Mouse (Mus musculus) lung, postnatal 14 days (tissue): ENCODE results near the gene Henmt1.

ENCODE experiments used
- DNase-seq: peaks from one replicate; pipeline ENCODE4 v3.0.0; 2021

Gene Henmt1

GRCm38 (mm10) chr3:108940996-108941395 is 1.3 kb downstream of the Henmt1 start:
- DNase-seq = no peak

- DNase-seq = no peak
These were observed 18.3 kb downstream of the Henmt1 start for GRCm38 (mm10) chr3:108957976-108958375.

- DNase-seq = peak; percentile 5
These were observed 20.1 kb downstream of the Henmt1 start for GRCm38 (mm10) chr3:108959680-108960295.

GRCm38 (mm10) chr3:108961226-108961625 is 21.6 kb downstream of the Henmt1 start:
- DNase-seq = peak; percentile 20

GRCm38 (mm10) chr3:108961655-108962054 is 22.0 kb downstream of the Henmt1 start:
- no peak for DNase-seq

- no peak for DNase-seq
These were observed 23.6 kb downstream of the Henmt1 start for GRCm38 (mm10) chr3:108963278-108963677.

- DNase-seq = no peak
These were observed 24.1 kb downstream of the Henmt1 start for GRCm38 (mm10) chr3:108963776-108964175.

- peak; percentile 11 for DNase-seq
These were observed 24.8 kb downstream of the Henmt1 start for GRCm38 (mm10) chr3:108964361-108965044.

GRCm38 (mm10) chr3:108966051-108966450 is 26.4 kb downstream of the Henmt1 start:
- DNase-seq = no peak

GRCm38 (mm10) chr3:108973980-108974660 is 34.4 kb downstream of the Henmt1 start:
- no peak for DNase-seq

- no peak for DNase-seq
These were observed 35.3 kb downstream of the Henmt1 start for GRCm38 (mm10) chr3:108974920-108975485.

- peak; percentile 35 for DNase-seq
These were observed 37.8 kb downstream of the Henmt1 start for GRCm38 (mm10) chr3:108977340-108978030.

- no peak for DNase-seq
These were observed 42.3 kb downstream of the Henmt1 start for GRCm38 (mm10) chr3:108981946-108982345.

- no peak for DNase-seq
These were observed 44.3 kb downstream of the Henmt1 start for GRCm38 (mm10) chr3:108983989-108984388.

- DNase-seq = no peak
These were observed 46.9 kb downstream of the Henmt1 start for GRCm38 (mm10) chr3:108986534-108986933.

- no peak for DNase-seq
These were observed 47.5 kb downstream of the Henmt1 start for GRCm38 (mm10) chr3:108987009-108987659.

- peak; percentile 18 for DNase-seq
These were observed 50.4 kb downstream of the Henmt1 start for GRCm38 (mm10) chr3:108989971-108990548.

GRCm38 (mm10) chr3:108994477-108994876 is 54.8 kb downstream of the Henmt1 start:
- DNase-seq = no peak

- DNase-seq = no peak
These were observed 55.7 kb downstream of the Henmt1 start for GRCm38 (mm10) chr3:108995379-108995778.

GRCm38 (mm10) chr3:108997284-108997683 is 57.6 kb downstream of the Henmt1 start:
- peak; percentile 36 for DNase-seq

- no peak for DNase-seq
These were observed 58.1 kb downstream of the Henmt1 start for GRCm38 (mm10) chr3:108997762-108998161.

- no peak for DNase-seq
These were observed 59.5 kb downstream of the Henmt1 start for GRCm38 (mm10) chr3:108999173-108999572.
